Mouse (Mus musculus): ENCODE results near the gene Zfp579. TPM values are rescaled to one million over a fixed set of nuclear protein-coding genes. Genes with fewer than 3 reads are reported as not detected.

Gene Zfp579
- polyA plus RNA-seq, 1 experiment from 2014 or later, result 58.9 TPM

GRCm38 (mm10) chr7:4972321-4973047 is 23.5 kb downstream of the Zfp579 start:
- Histone ChIP-seq H3K9me3 (no peaks in the 10 kb centered on the region), H3K4me3 (no peak overlapping the region), H3K4me2 (replicated peaks) (no peak overlapping the region), H3K27ac (replicated peaks) (no peak overlapping the region), H3K9ac (replicated peaks) (no peak overlapping the region), H3K4me1 (no peaks in the 10 kb centered on the region), H3K27me3 (no peaks in the 10 kb centered on the region), H3K36me3 (no peaks in the 10 kb centered on the region)
- ATAC-seq (replicated peaks), result no peak
- 84% methylated on average over 18 of the region's 18 CpGs for WGBS

- H3K36me3 ChIP-seq, result no peaks in the 10 kb centered on the region
- H3K27ac ChIP-seq (replicated peaks), result no peak overlapping the region
- no peaks in the 10 kb centered on the region for H3K27me3 ChIP-seq
- no peak overlapping the region for H3K4me3 ChIP-seq
- H3K9me3 ChIP-seq, result no peaks in the 10 kb centered on the region
- no peak for ATAC-seq (replicated peaks)
- no peaks in the 10 kb centered on the region for H3K4me1 ChIP-seq
- H3K9ac ChIP-seq (replicated peaks), result no peak overlapping the region
- WGBS, result 28% methylated on average over 7 of the region's 7 CpGs
- no peak overlapping the region for H3K4me2 ChIP-seq (replicated peaks)
These were observed 24.2 kb downstream of the Zfp579 start for GRCm38 (mm10) chr7:4971710-4972109.

GRCm38 (mm10) chr7:4971068-4971467 is 24.9 kb downstream of the Zfp579 start, which contains the start of gene Sbk3:
TSS of gene Sbk3 (minus strand) at chr7:4971168.
- no peak within 1 kb of the TSS for H3K27ac ChIP-seq (replicated peaks)
- ATAC-seq (replicated peaks), result no peak
- no peaks in the 10 kb centered on the region for H3K9me3 ChIP-seq
- 40% methylated on average over 6 of the region's 6 CpGs for WGBS
- no peak within 1 kb of the TSS for H3K4me3 ChIP-seq
- H3K4me2 ChIP-seq (replicated peaks), result no peak within 1 kb of the TSS
- no peaks in the 10 kb centered on the region for H3K4me1 ChIP-seq
- H3K27me3 ChIP-seq, result no peaks in the 10 kb centered on the region
- no peaks in the 10 kb centered on the region for H3K36me3 ChIP-seq
- no peak within 1 kb of the TSS for H3K9ac ChIP-seq (replicated peaks)

GRCm38 (mm10) chr7:4964988-4965387 is 31.0 kb downstream of the Zfp579 start:
- Histone ChIP-seq H3K27ac (replicated peaks) (no peak overlapping the region), H3K9ac (replicated peaks) (no peak overlapping the region), H3K27me3 (no peaks in the 10 kb centered on the region), H3K4me3 (no peak overlapping the region), H3K4me2 (replicated peaks) (no peak overlapping the region), H3K9me3 (no peaks in the 10 kb centered on the region), H3K36me3 (no peaks in the 10 kb centered on the region), H3K4me1 (no peaks in the 10 kb centered on the region)
- no peak for ATAC-seq (replicated peaks)
- 88% methylated on average over 5 of the region's 5 CpGs for WGBS

GRCm38 (mm10) chr7:4964272-4964671 is 31.7 kb downstream of the Zfp579 start, which contains the start of gene Sbk2:
TSS of gene Sbk2 (minus strand) at chr7:4964406.
- Histone ChIP-seq H3K27ac (replicated peaks) (no peak within 1 kb of the TSS), H3K4me3 (no peak within 1 kb of the TSS), H3K36me3 (no peaks in the 10 kb centered on the region), H3K27me3 (no peaks in the 10 kb centered on the region), H3K9me3 (no peaks in the 10 kb centered on the region), H3K4me2 (replicated peaks) (no peak within 1 kb of the TSS), H3K9ac (replicated peaks) (no peak within 1 kb of the TSS), H3K4me1 (no peaks in the 10 kb centered on the region)
- peak; percentile 60; the same call in 1 of the 2 replicates for ATAC-seq (replicated peaks)
- 5% methylated on average over 10 of the region's 10 CpGs for WGBS

- no peaks in the 10 kb centered on the region for H3K4me1 ChIP-seq
- H3K27me3 ChIP-seq, result no peaks in the 10 kb centered on the region
- H3K36me3 ChIP-seq, result no peaks in the 10 kb centered on the region
- no peak overlapping the region for H3K4me3 ChIP-seq
- H3K9ac ChIP-seq (replicated peaks), result no peak overlapping the region
- no peak overlapping the region for H3K4me2 ChIP-seq (replicated peaks)
- no peaks in the 10 kb centered on the region for H3K9me3 ChIP-seq
- no peak for ATAC-seq (replicated peaks)
- no peak overlapping the region for H3K27ac ChIP-seq (replicated peaks)
- whole genome bisulfite sequencing, result 71% methylated on average over 5 of the region's 5 CpGs
These were observed 32.4 kb downstream of the Zfp579 start for GRCm38 (mm10) chr7:4963527-4963926.

GRCm38 (mm10) chr7:4957361-4957760 is 38.6 kb downstream of the Zfp579 start:
- WGBS, result 85% methylated on average over 10 of the region's 10 CpGs
- ATAC-seq (replicated peaks), result no peak

GRCm38 (mm10) chr7:4953815-4954445 is 42.0 kb downstream of the Zfp579 start:
- H3K27ac ChIP-seq (replicated peaks), result no peak overlapping the region
- no peak overlapping the region for H3K9ac ChIP-seq (replicated peaks)
- no peak for ATAC-seq (replicated peaks)
- no peak overlapping the region for H3K4me2 ChIP-seq (replicated peaks)
- no peaks in the 10 kb centered on the region for H3K9me3 ChIP-seq
- no peaks in the 10 kb centered on the region for H3K27me3 ChIP-seq
- no peaks in the 10 kb centered on the region for H3K36me3 ChIP-seq
- H3K4me3 ChIP-seq, result no peak overlapping the region
- peaks cover 4% of the 10 kb centered on the region; the same call in 1 of the 2 replicates for H3K4me1 ChIP-seq
- 32% methylated on average over 10 of the region's 10 CpGs for WGBS

More at GRCm38 (mm10) chr7:4957361-4957760, 38.6 kb downstream of the Zfp579 start:
- Histone ChIP-seq H3K27me3 (no peaks in the 10 kb centered on the region), H3K4me1 (peaks cover 4% of the 10 kb centered on the region; the same call in 1 of the 2 replicates), H3K36me3 (no peaks in the 10 kb centered on the region), H3K4me3 (no peak overlapping the region), H3K27ac (replicated peaks) (no peak overlapping the region), H3K9ac (replicated peaks) (no peak overlapping the region), H3K4me2 (replicated peaks) (no peak overlapping the region), H3K9me3 (no peaks in the 10 kb centered on the region)

- Histone ChIP-seq H3K4me2 (replicated peaks) (no peak overlapping the region), H3K9ac (replicated peaks) (no peak overlapping the region), H3K4me1 (peaks cover 4% of the 10 kb centered on the region; the same call in 1 of the 2 replicates), H3K27ac (replicated peaks) (no peak overlapping the region), H3K27me3 (no peaks in the 10 kb centered on the region), H3K9me3 (no peaks in the 10 kb centered on the region), H3K4me3 (no peak overlapping the region), H3K36me3 (no peaks in the 10 kb centered on the region)
- no peak for ATAC-seq (replicated peaks)
- WGBS, result 87% methylated on average over 19 of the region's 19 CpGs
These were observed 45.2 kb downstream of the Zfp579 start for GRCm38 (mm10) chr7:4950561-4951342.

GRCm38 (mm10) chr7:4948386-4948785 is 47.6 kb downstream of the Zfp579 start:
- no peaks in the 10 kb centered on the region for H3K36me3 ChIP-seq
- no peak overlapping the region for H3K9ac ChIP-seq (replicated peaks)
- WGBS, result 83% methylated on average over 6 of the region's 6 CpGs
- no peaks in the 10 kb centered on the region for H3K27me3 ChIP-seq
- ATAC-seq (replicated peaks), result no peak
- H3K4me1 ChIP-seq, result 0 out of 2 replicates have a peak, but pooled peaks cover 1% of the 10 kb centered on the region
- H3K9me3 ChIP-seq, result no peaks in the 10 kb centered on the region
- H3K4me2 ChIP-seq (replicated peaks), result no peak overlapping the region
- H3K4me3 ChIP-seq, result no peak overlapping the region
- no peak overlapping the region for H3K27ac ChIP-seq (replicated peaks)

- H3K36me3 ChIP-seq, result no peaks in the 10 kb centered on the region
- WGBS, result 58% methylated on average over 2 of the region's 2 CpGs
These were observed 48.1 kb downstream of the Zfp579 start for GRCm38 (mm10) chr7:4947855-4948254.

More at GRCm38 (mm10) chr7:4947855-4948254, 48.1 kb downstream of the Zfp579 start:
- ATAC-seq (replicated peaks), result no peak
- H3K4me2 ChIP-seq (replicated peaks), result no peak overlapping the region
- no peak overlapping the region for H3K4me3 ChIP-seq
- no peaks in the 10 kb centered on the region for H3K27me3 ChIP-seq
- no peaks in the 10 kb centered on the region for H3K9me3 ChIP-seq
- no peak overlapping the region for H3K9ac ChIP-seq (replicated peaks)
- 0 out of 2 replicates have a peak, but pooled peaks cover 2% of the 10 kb centered on the region for H3K4me1 ChIP-seq
- H3K27ac ChIP-seq (replicated peaks), result no peak overlapping the region
